In genomic region chr11:22857106-22857704, GRCm38 (mm10) we compare ENCODE assay signal across 9 mouse cellular contexts. TPM values are rescaled to one million over a fixed set of nuclear protein-coding genes. Genes with fewer than 3 reads are reported as not detected.
DNase-seq lines count a peak whose midpoint lies in the region; ATAC-seq and TF ChIP-seq lines count a peak whose summit lies in the region.
"Had no signal": no experiment of that assay in that cellular context is flagged by ENCODE, and none has a peak within 500 bp of the region (broad histone marks: within the 10 kb centered on the region; RNA-seq: fewer than 3 reads in every experiment).

No protein-coding gene starts in this region.

- peak overlapping the region; percentile 85 for H3K4me3 ChIP-seq in heart, embryonic 15.5 days
- H3K4me3 ChIP-seq in lung, embryonic 14.5 days (ENCODE audit: low read depth, low read length) = peak overlapping the region; percentile 73; the same call in 1 of the 2 replicates
- H3K4me3 ChIP-seq in bone marrow macrophage, adult 2 months (ENCODE audit: insufficient read depth, low read length) = peak overlapping the region; percentile 94
- H3K4me3 ChIP-seq in liver, embryonic 16.5 days (ENCODE audit: low read depth, low read length) = peak overlapping the region; percentile 86

- H3K27me3 ChIP-seq in heart, embryonic 15.5 days = 0 out of 2 replicates have a peak, but pooled peaks cover 4% of the 10 kb centered on the region
- H3K27me3 ChIP-seq in lung, embryonic 14.5 days (ENCODE audit: insufficient read depth, low read length) = peaks cover 24% of the 10 kb centered on the region
- H3K27me3 ChIP-seq in liver, embryonic 16.5 days (ENCODE audit: control insufficient read depth, insufficient read depth, low read depth, low read length) = no peaks in the 10 kb centered on the region

- intact Hi-C loops in heart, postnatal 14 days (cut with DNase I) = loop anchor here (5.0 kb wide), 1 partner anchor 100 kb away; no protein-coding TSS in a partner anchor

- H3K4me1 ChIP-seq in heart, embryonic 15.5 days (replicated peaks) = peaks cover 19% of the 10 kb centered on the region
- no peaks in the 10 kb centered on the region; the same call in 1 of the 2 replicates for H3K4me1 ChIP-seq in lung, embryonic 14.5 days (ENCODE audit: insufficient read depth)
- peaks cover 44% of the 10 kb centered on the region for H3K4me1 ChIP-seq in bone marrow macrophage, adult 2 months (ENCODE audit: control insufficient read depth, insufficient read depth, low read length)
- H3K4me1 ChIP-seq in liver, embryonic 16.5 days (ENCODE audit: control insufficient read depth, low read depth, low read length) = peaks cover 48% of the 10 kb centered on the region

- TF ChIP-seq CTCF in lung, embryonic 14.5 days (IDR thresholded peaks at IDR 0.05; ENCODE audit: low read depth) = no peak
- TF ChIP-seq CTCF in bone marrow macrophage, adult 2 months (IDR thresholded peaks at IDR 0.05; ENCODE audit: low read depth, low read length) = no peak

- no peak overlapping the region for H3K27ac ChIP-seq in heart, embryonic 15.5 days
- no peak overlapping the region for H3K27ac ChIP-seq in lung, embryonic 14.5 days (ENCODE audit: low read depth)
- peak overlapping the region; percentile 79 for H3K27ac ChIP-seq in bone marrow macrophage, adult 2 months (ENCODE audit: insufficient read depth, low read depth, low read length)
- H3K27ac ChIP-seq in liver, embryonic 16.5 days (ENCODE audit: low read length) = no peak overlapping the region

- H3K4me2 ChIP-seq in heart, embryonic 15.5 days = peak overlapping the region; percentile 99; the same call in 1 of the 2 replicates
- peak overlapping the region; percentile 96 for H3K4me2 ChIP-seq in lung, embryonic 14.5 days
- H3K4me2 ChIP-seq in liver, embryonic 16.5 days (ENCODE audit: low read depth, low read length) = peak overlapping the region; percentile 99

- no peaks in the 10 kb centered on the region for H3K9me3 ChIP-seq in heart, embryonic 15.5 days (replicated peaks)
- no peaks in the 10 kb centered on the region for H3K9me3 ChIP-seq in lung, embryonic 14.5 days (ENCODE audit: low read depth, low read length)
- no peaks in the 10 kb centered on the region for H3K9me3 ChIP-seq in liver, embryonic 16.5 days (replicated peaks; ENCODE audit: control insufficient read depth, low read length)

- ATAC-seq in heart, embryonic 15.5 days (replicated peaks; ENCODE audit: insufficient number of reproducible peaks, insufficient read depth, low FRiP score, low read depth) = no peak
- ATAC-seq in lung, embryonic 14.5 days (ENCODE audit: insufficient read depth) = no peak
- ATAC-seq in liver, embryonic 16.5 days (ENCODE audit: low read depth) = no peak

- no peaks in the 10 kb centered on the region for H3K36me3 ChIP-seq in heart, embryonic 15.5 days
- no peaks in the 10 kb centered on the region for H3K36me3 ChIP-seq in lung, embryonic 14.5 days (ENCODE audit: insufficient read depth)
- no peaks in the 10 kb centered on the region for H3K36me3 ChIP-seq in liver, embryonic 16.5 days (ENCODE audit: control insufficient read depth, insufficient read depth)

- DNase-seq in heart, postnatal 14 days = no peak
- no peak for DNase-seq in lung, embryonic 14.5 days
- no peak for DNase-seq in lung, adult 18-20 months
- DNase-seq in frontal cortex, postnatal 10 days (ENCODE audit: low spot score in 2 of 2) = no peak
- no peak for DNase-seq in Muller cell, postnatal 12 days (ENCODE audit: inconsistent ontology term)
- DNase-seq: cerebellum, adult 8-10 months had no signal

- TF ChIP-seq POLR2A in bone marrow macrophage, adult 2 months (IDR thresholded peaks at IDR 0.05; ENCODE audit: borderline replicate concordance, low read depth, low read length) = no peak

- H3K9ac ChIP-seq in heart, embryonic 15.5 days = no peak overlapping the region
- H3K9ac ChIP-seq in lung, embryonic 14.5 days = no peak overlapping the region
- H3K9ac ChIP-seq in liver, embryonic 16.5 days (ENCODE audit: low read depth, low read length) = no peak overlapping the region

- WGBS in heart, embryonic 15.5 days = 79% methylated on average over 5 of the region's 5 CpGs
- WGBS in lung, embryonic 14.5 days = 78% methylated on average over 5 of the region's 5 CpGs
- WGBS in liver, embryonic 16.5 days (ENCODE audit: insufficient replicate concordance) = 44% methylated on average over 5 of the region's 5 CpGs

RNA-seq across cellular contexts. Expression of gene B3gnt2, which starts 3.6 kb away (rescaled TPM):
- polyA plus RNA-seq in heart, embryonic 15.5 days (2015; fragmentation: Nextera tagmentation; extraction: Ambion mirVana) = 6.5 and 6.9 TPM in 2 replicates
- 10 to 100 TPM in 1 of 2 experiments, 1 to 10 TPM in 1; 6.9 to 12.0 TPM for total RNA-seq in heart, postnatal 14 days (2021)
- polyA plus RNA-seq in lung, embryonic 14.5 days (2014; fragmentation: Nextera tagmentation; extraction: Ambion mirVana) = 7.2 and 7.5 TPM in 2 replicates
- 19.7 and 20.5 TPM in 2 replicates for polyA plus RNA-seq in bone marrow macrophage, adult 2 months (2012; ENCODE audit: insufficient read depth, insufficient read length, missing spikeins)
- 4.4 and 6.6 TPM in 2 replicates for polyA plus RNA-seq in liver, embryonic 16.5 days (2015; fragmentation: Nextera tagmentation; extraction: Ambion mirVana)
